Mouse (Mus musculus) thymus, postnatal 0 days (tissue): Measurements from ENCODE around the gene Ppef2. TPM values are rescaled to one million over a fixed set of nuclear protein-coding genes. Genes with fewer than 3 reads are reported as not detected.

Experiments used
- DNase-seq: peaks from one replicate; pipeline ENCODE4 v3.0.0-alpha.2; 2015; ENCODE audit warnings: low spot score
- polyA plus RNA-seq: library from polyadenylated mRNA; unstranded; fragments of >200 nt; fragmentation: Nextera tagmentation; extraction: Ambion mirVana; gene quantifications from 2 replicates; pipeline ENCODE4 v1.2.1, GENCODE M21; 2015

Gene Ppef2
- polyA plus RNA-seq: 1.1 and 1.5 TPM in 2 replicates

- no peak for DNase-seq
Measured at GRCm38 (mm10) chr5:92256218-92256617, at the start of gene Ppef2. Gene Ppef2, minus strand, starts transcription at chr5:92256278.

- no peak for DNase-seq
Measured at GRCm38 (mm10) chr5:92304291-92304690, 48.2 kb upstream of the Ppef2 start.

GRCm38 (mm10) chr5:92302149-92302840 is 46.2 kb upstream of the Ppef2 start:
- no peak for DNase-seq

GRCm38 (mm10) chr5:92294525-92294924 is 38.4 kb upstream of the Ppef2 start:
- no peak for DNase-seq

GRCm38 (mm10) chr5:92291652-92292414 is 35.8 kb upstream of the Ppef2 start:
- DNase-seq: no peak

GRCm38 (mm10) chr5:92287840-92288239 is 31.8 kb upstream of the Ppef2 start:
- DNase-seq: no peak

- no peak for DNase-seq
Measured at GRCm38 (mm10) chr5:92283107-92283506, 27.0 kb upstream of the Ppef2 start.

GRCm38 (mm10) chr5:92282571-92282970 is 26.5 kb upstream of the Ppef2 start:
- no peak for DNase-seq

- DNase-seq: no peak
Measured at GRCm38 (mm10) chr5:92278942-92279537, 23.0 kb upstream of the Ppef2 start.

GRCm38 (mm10) chr5:92277437-92278394 is 21.6 kb upstream of the Ppef2 start, which contains the start of gene Naaa:
Gene Naaa, minus strand, starts transcription at chr5:92278170.
- DNase-seq: peak; percentile 69

GRCm38 (mm10) chr5:92270496-92270895 is 14.4 kb upstream of the Ppef2 start:
- DNase-seq: no peak

GRCm38 (mm10) chr5:92263761-92264359 is 7.8 kb upstream of the Ppef2 start:
- no peak for DNase-seq

- DNase-seq: no peak
Measured at GRCm38 (mm10) chr5:92262646-92263045, 6.6 kb upstream of the Ppef2 start.

- DNase-seq: no peak
Measured at GRCm38 (mm10) chr5:92254476-92254875, 1.6 kb downstream of the Ppef2 start.

- DNase-seq: no peak
Measured at GRCm38 (mm10) chr5:92252797-92253343, 3.2 kb downstream of the Ppef2 start.

- no peak for DNase-seq
Measured at GRCm38 (mm10) chr5:92252031-92252430, 4.0 kb downstream of the Ppef2 start.

- no peak for DNase-seq
Measured at GRCm38 (mm10) chr5:92248614-92249013, 7.5 kb downstream of the Ppef2 start.

- DNase-seq: peak; percentile 76
Measured at GRCm38 (mm10) chr5:92245483-92245882, 10.6 kb downstream of the Ppef2 start.

- no peak for DNase-seq
Measured at GRCm38 (mm10) chr5:92244900-92245299, 11.2 kb downstream of the Ppef2 start.

GRCm38 (mm10) chr5:92240769-92241168 is 15.3 kb downstream of the Ppef2 start:
- no peak for DNase-seq
